Mouse (Mus musculus): ENCODE results near the gene Sstr3. TPM values are rescaled to one million over a fixed set of nuclear protein-coding genes. Genes with fewer than 3 reads are reported as not detected.

The Sstr3 gene
- polyA plus RNA-seq, 1 experiment, result not detected

- peaks cover 18% of the 10 kb centered on the region for H3K9me3 ChIP-seq (ENCODE audit: control insufficient read depth, low read length)
- no peak overlapping the region for H3K4me3 ChIP-seq (replicated peaks)
- TF ChIP-seq GATA1 (IDR thresholded peaks at IDR 0.05; ENCODE audit: low read length) (no peak), TAL1 (IDR thresholded peaks at IDR 0.05; ENCODE audit: low read length) (no peak)
- H3K36me3 ChIP-seq (ENCODE audit: control insufficient read depth), result no peaks in the 10 kb centered on the region
- H3K27me3 ChIP-seq (ENCODE audit: control insufficient read depth), result peaks cover 2% of the 10 kb centered on the region
- H3K4me1 ChIP-seq (ENCODE audit: control insufficient read depth), result peaks cover 6% of the 10 kb centered on the region
Observed at GRCm38 (mm10) chr15:78547415-78548335, 3.2 kb upstream of the Sstr3 start.

GRCm38 (mm10) chr15:78546060-78546459 lies 1.6 kb upstream of the Sstr3 start:
- no peak overlapping the region for H3K4me3 ChIP-seq (replicated peaks)
- peaks cover 8% of the 10 kb centered on the region for H3K9me3 ChIP-seq (ENCODE audit: control insufficient read depth, low read length)
- TF ChIP-seq GATA1 (IDR thresholded peaks at IDR 0.05; ENCODE audit: low read length) (no peak), TAL1 (IDR thresholded peaks at IDR 0.05; ENCODE audit: low read length) (no peak)
- H3K27me3 ChIP-seq (ENCODE audit: control insufficient read depth), result peaks cover 2% of the 10 kb centered on the region
- peaks cover 6% of the 10 kb centered on the region for H3K4me1 ChIP-seq (ENCODE audit: control insufficient read depth)
- H3K36me3 ChIP-seq (ENCODE audit: control insufficient read depth), result no peaks in the 10 kb centered on the region

- Histone ChIP-seq H3K4me1 (ENCODE audit: control insufficient read depth) (peaks cover 6% of the 10 kb centered on the region), H3K9me3 (ENCODE audit: control insufficient read depth, low read length) (no peaks in the 10 kb centered on the region), H3K36me3 (ENCODE audit: control insufficient read depth) (no peaks in the 10 kb centered on the region), H3K4me3 (replicated peaks) (no peak overlapping the region), H3K27me3 (ENCODE audit: control insufficient read depth) (peaks cover 2% of the 10 kb centered on the region)
- no peak for TF ChIP-seq GATA1 (IDR thresholded peaks at IDR 0.05; ENCODE audit: low read length)
- no peak for TF ChIP-seq TAL1 (IDR thresholded peaks at IDR 0.05; ENCODE audit: low read length)
Observed at GRCm38 (mm10) chr15:78544041-78544440, 444 bp downstream of the Sstr3 start.

DNA sequence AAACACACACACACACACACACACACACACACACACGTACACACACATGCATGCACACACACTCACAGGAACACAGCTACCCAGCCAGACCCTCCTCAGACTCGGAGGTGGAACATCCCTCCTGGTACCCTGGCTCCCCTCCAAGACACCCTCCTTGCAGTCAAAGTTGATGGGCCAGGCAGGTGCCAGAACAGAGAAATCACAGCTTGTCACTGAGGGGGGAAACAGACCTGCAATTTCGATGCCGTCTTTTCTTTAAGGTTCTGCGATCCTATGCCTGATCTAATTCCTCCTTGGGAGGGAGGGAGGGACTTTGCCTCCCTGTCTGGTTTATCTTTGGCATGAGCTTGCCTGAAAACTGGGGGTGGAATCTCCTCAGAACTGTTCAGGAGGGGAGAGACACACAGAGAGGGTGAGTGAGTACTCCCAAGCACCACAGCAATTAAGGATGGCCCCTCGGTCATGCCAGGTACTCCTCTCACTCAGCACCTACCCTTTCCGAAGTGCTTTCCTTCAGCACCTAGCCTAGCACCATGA lies 1.6 kb downstream of the Sstr3 start:
- Histone ChIP-seq H3K27me3 (ENCODE audit: control insufficient read depth) (peaks cover 2% of the 10 kb centered on the region), H3K9me3 (ENCODE audit: control insufficient read depth, low read length) (no peaks in the 10 kb centered on the region), H3K36me3 (ENCODE audit: control insufficient read depth) (no peaks in the 10 kb centered on the region), H3K4me1 (ENCODE audit: control insufficient read depth) (no peaks in the 10 kb centered on the region), H3K4me3 (replicated peaks) (no peak overlapping the region)
- TF ChIP-seq GATA1 (IDR thresholded peaks at IDR 0.05; ENCODE audit: low read length) (no peak), TAL1 (IDR thresholded peaks at IDR 0.05; ENCODE audit: low read length) (no peak)

DNA sequence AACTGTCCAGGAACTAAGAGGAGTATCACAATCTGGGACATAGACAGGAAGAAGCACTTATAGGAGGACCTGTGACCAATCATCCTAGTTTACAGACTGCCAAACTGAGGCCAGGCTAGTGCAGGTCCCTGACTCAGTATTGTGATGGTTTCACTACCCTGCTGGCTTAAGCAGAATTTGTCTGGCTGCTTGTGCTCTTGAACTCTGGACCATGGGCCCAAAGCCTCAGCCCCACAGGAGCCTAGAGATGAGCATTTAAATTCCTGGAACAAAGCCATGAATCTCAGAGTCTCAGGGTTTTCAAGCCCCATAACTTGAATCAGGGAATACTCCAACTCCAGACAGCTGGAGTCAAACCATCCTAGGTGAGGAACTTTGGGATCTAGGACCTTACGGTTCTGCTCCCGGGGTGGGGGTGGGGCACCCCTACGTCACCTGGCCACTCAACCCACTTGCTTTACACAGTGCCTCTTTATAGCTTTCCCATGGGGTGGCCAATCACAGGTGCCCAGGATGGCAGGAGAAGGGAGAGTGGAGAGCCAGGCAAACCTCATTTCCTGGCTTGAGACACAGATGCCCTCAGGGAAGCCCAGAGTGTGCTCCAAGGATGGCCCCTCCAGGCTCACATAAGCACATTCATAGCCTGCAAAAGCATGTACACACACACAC lies 2.3 kb downstream of the Sstr3 start:
- Histone ChIP-seq H3K9me3 (ENCODE audit: control insufficient read depth, low read length) (no peaks in the 10 kb centered on the region), H3K36me3 (ENCODE audit: control insufficient read depth) (no peaks in the 10 kb centered on the region), H3K4me3 (replicated peaks) (no peak overlapping the region), H3K27me3 (ENCODE audit: control insufficient read depth) (peaks cover 2% of the 10 kb centered on the region), H3K4me1 (ENCODE audit: control insufficient read depth) (no peaks in the 10 kb centered on the region)
- no peak for TF ChIP-seq TAL1 (IDR thresholded peaks at IDR 0.05; ENCODE audit: low read length)
- TF ChIP-seq GATA1 (IDR thresholded peaks at IDR 0.05; ENCODE audit: low read length), result no peak

DNA sequence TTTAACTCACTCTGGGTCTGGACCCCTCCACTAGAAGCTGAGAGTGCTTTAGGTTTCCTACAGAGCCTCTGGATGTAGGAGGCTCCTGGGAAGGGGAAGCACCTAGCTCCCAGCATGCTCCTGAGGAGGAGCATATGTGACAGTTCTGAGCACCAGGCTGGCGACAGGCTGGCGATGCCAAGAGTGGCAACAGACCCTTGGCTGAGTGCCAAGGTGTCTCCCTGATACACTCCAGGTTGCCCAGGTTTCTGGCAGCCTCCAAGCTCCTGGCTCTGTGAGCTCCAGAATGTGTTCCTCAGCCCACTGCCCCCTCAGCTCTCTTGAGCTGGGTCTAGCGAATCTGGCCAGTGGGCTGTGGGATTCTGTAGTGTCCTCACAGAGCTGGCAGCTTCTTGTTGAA lies 2.9 kb downstream of the Sstr3 start:
- Histone ChIP-seq H3K4me1 (ENCODE audit: control insufficient read depth) (no peaks in the 10 kb centered on the region), H3K9me3 (ENCODE audit: control insufficient read depth, low read length) (no peaks in the 10 kb centered on the region), H3K27me3 (ENCODE audit: control insufficient read depth) (peaks cover 2% of the 10 kb centered on the region), H3K36me3 (ENCODE audit: control insufficient read depth) (no peaks in the 10 kb centered on the region), H3K4me3 (replicated peaks) (no peak overlapping the region)
- TF ChIP-seq GATA1 (IDR thresholded peaks at IDR 0.05; ENCODE audit: low read length), result no peak
- TF ChIP-seq TAL1 (IDR thresholded peaks at IDR 0.05; ENCODE audit: low read length), result no peak

- no peak overlapping the region for H3K4me3 ChIP-seq (replicated peaks)
- peaks cover 2% of the 10 kb centered on the region for H3K27me3 ChIP-seq (ENCODE audit: control insufficient read depth)
- no peaks in the 10 kb centered on the region for H3K4me1 ChIP-seq (ENCODE audit: control insufficient read depth)
- no peaks in the 10 kb centered on the region for H3K36me3 ChIP-seq (ENCODE audit: control insufficient read depth)
- H3K9me3 ChIP-seq (ENCODE audit: control insufficient read depth, low read length), result no peaks in the 10 kb centered on the region
- TF ChIP-seq GATA1 (IDR thresholded peaks at IDR 0.05; ENCODE audit: low read length) (no peak), TAL1 (IDR thresholded peaks at IDR 0.05; ENCODE audit: low read length) (no peak)
Observed at GRCm38 (mm10) chr15:78541036-78541435, 3.4 kb downstream of the Sstr3 start.

DNA sequence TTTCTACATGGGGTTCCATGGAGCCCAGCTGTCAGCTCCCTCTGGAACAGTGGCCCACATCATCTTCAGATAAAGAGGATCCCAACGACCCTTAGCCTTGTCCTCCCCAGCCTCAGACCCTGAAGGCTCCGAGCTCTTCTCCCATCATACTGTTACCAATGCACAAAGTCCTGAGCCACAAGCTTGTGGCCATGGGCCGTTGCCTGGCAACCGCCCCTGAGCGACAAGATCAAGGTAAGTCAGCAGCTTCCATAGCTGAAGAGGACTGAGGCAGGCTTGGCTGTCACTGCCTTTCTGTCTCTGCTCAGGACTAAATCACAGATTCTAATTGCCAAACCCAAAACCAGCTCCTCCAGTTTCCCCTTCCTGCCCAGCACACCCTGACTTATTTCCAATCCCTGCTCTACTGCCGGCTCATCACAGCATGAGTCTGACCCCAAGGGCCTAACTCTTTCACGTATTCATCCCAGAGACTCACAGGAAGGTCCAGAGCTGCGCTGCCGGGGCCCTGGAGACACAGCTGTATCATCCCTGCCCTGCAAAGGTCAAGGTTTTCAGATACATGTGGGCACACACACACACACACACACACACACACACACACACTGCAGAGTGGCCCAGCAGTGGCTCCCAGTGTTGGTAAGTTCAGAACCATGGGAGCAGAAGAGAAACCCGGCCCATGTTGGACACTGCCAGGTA lies 8.6 kb downstream of the Sstr3 start:
- no peaks in the 10 kb centered on the region for H3K36me3 ChIP-seq (ENCODE audit: control insufficient read depth)
- H3K4me3 ChIP-seq (replicated peaks), result no peak overlapping the region
- TF ChIP-seq TAL1 (IDR thresholded peaks at IDR 0.05; ENCODE audit: low read length), result no peak
- no peak for TF ChIP-seq GATA1 (IDR thresholded peaks at IDR 0.05; ENCODE audit: low read length)
- H3K4me1 ChIP-seq (ENCODE audit: control insufficient read depth), result peaks cover 4% of the 10 kb centered on the region
- peaks cover 4% of the 10 kb centered on the region; the same call in 1 of the 2 replicates for H3K27me3 ChIP-seq (ENCODE audit: control insufficient read depth)
- H3K9me3 ChIP-seq (ENCODE audit: control insufficient read depth, low read length), result no peaks in the 10 kb centered on the region
